Mouse (Mus musculus) kidney, postnatal 0 days (tissue): ENCODE measurements around the gene Sec22b. TPM values are rescaled to one million over a fixed set of nuclear protein-coding genes. Genes with fewer than 3 reads are reported as not detected.

Experiments used
- ATAC-seq: fragments of 200-750 bp; cut with Nextera tagmentation; replicated peaks from 2 replicates; pipeline ENCODE4 v1.8.0; 2017; ENCODE audit warnings: low read depth, moderate number of reproducible peaks, moderate TSS enrichment, moderate library complexity; ENCODE audit not compliant: low FRiP score
- DNase-seq: peaks from one replicate; pipeline ENCODE4 v3.0.0-alpha.2; 2016; ENCODE audit warnings: low spot score
- H3K27ac ChIP-seq: fragments of 300-500 bp; sonication (generic); 2 replicates; pipeline ENCODE4 v1.5.1; 2014; ENCODE audit warnings: mild to moderate bottlenecking
- H3K27me3 ChIP-seq: fragments of 300-500 bp; sonication (generic); 2 replicates; pipeline ENCODE4 v1.6.1; 2014; ENCODE audit warnings: low read length, mixed read lengths; ENCODE audit not compliant: insufficient read depth
- H3K36me3 ChIP-seq: fragments of 300-500 bp; sonication (generic); 2 replicates; pipeline ENCODE4 v1.6.1; 2014; ENCODE audit warnings: low read length, mixed read lengths; ENCODE audit not compliant: insufficient read depth
- H3K4me1 ChIP-seq: fragments of 300-500 bp; sonication (generic); replicated peaks from 2 replicates; pipeline ENCODE4 v1.6.1; 2014; ENCODE audit warnings: antibody characterized with exemption, low read length, mixed read lengths; ENCODE audit not compliant: insufficient read depth
- H3K4me2 ChIP-seq: fragments of 300-500 bp; sonication (generic); 2 replicates; pipeline ENCODE4 v1.6.1; 2014; ENCODE audit warnings: mild to moderate bottlenecking, low read length, moderate library complexity, mixed read lengths
- H3K4me3 ChIP-seq: fragments of 300-500 bp; sonication (generic); replicated peaks from 2 replicates; pipeline ENCODE4 v1.5.1; 2014; ENCODE audit warnings: low read depth, low read length
- H3K9ac ChIP-seq: fragments of 300-500 bp; sonication (generic); 2 replicates; pipeline ENCODE4 v1.6.1; 2014; ENCODE audit warnings: low read depth, low read length
- H3K9me3 ChIP-seq: fragments of 300-500 bp; sonication (generic); replicated peaks from 2 replicates; pipeline ENCODE4 v1.6.1; 2016; ENCODE audit warnings: low read length, inconsistent platforms, mixed read lengths
- CTCF ChIP-seq: IDR thresholded peaks from 2 replicates; pipeline ENCODE4 v1.5.1; 2016; ENCODE audit warnings: antibody characterized with exemption, low read depth, mild to moderate bottlenecking, moderate library complexity
- WGBS: fragments of 180-500 bp; shearing (Covaris S2); extraction: QIAGEN DNeasy Blood & Tissue Kit; methylation state at CpG from one replicate; pipeline ENCODE4 v1.1.7; 2014; 5-methylcytosine and 5-hydroxymethylcytosine counted together
- polyA plus RNA-seq: library from polyadenylated mRNA; unstranded; fragments of >200 nt; fragmentation: Nextera tagmentation; extraction: Ambion mirVana; gene quantifications from 2 replicates; pipeline ENCODE4 v1.2.1, GENCODE M21; 2015

Sec22b gene
- polyA plus RNA-seq, 1 experiment from 2014 or later: 97.7 TPM

DNA sequence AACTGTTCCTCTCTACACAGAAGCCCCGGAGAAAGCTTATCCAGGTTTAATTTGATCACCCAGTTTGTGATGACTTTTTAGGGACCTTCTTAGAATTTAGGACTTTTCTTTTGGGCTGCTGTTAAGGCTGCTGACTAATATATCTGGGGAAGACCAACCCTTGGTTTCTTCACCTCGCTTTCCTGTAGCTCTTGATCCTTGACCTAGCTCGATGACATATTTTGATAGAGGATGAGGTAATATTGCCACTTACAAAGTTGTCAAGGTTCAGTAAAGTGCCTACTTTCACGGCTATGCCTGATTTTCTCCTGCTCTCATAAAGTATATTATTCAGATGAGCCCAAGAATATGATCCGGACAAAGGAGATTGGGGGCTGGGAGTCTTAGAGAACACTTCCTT is 596 bp downstream of the Sec22b start:
- 12% methylated on average over 5 of the region's 5 CpGs for WGBS
- ATAC-seq: no peak
- H3K27ac ChIP-seq: peak overlapping the region; percentile 67; the same call in 1 of the 2 replicates

DNA sequence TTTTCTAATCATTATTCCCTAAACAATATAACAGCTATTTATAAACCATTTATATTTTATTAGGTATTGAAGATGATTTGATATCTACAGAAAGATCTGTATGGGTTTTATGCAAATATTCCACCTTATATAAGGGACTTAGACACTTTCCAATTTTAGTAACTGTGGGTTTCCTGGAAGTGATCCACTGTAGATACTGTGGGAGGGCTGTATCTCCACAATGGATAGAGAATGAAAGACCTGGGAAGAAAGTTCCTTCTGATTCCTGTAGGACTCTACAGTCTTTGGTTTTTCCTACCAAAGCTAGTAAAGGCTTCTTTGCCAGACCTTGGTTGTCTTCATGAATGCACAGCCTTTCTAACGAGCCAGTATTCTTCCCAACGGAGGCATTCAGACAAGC is 8.7 kb downstream of the Sec22b start:
- Histone ChIP-seq H3K4me2 (no peak overlapping the region), H3K4me1 (no peaks in the 10 kb centered on the region), H3K27ac (no peak overlapping the region), H3K9ac (no peak overlapping the region), H3K36me3 (peaks cover 17% of the 10 kb centered on the region), H3K4me3 (no peak overlapping the region), H3K27me3 (no peaks in the 10 kb centered on the region), H3K9me3 (no peaks in the 10 kb centered on the region)
- WGBS: 83% methylated on average over 2 of the region's 2 CpGs
- DNase-seq (no peak), ATAC-seq (no peak)
- no peak for TF ChIP-seq CTCF

More for the DNA sequence above, 596 bp downstream of the Sec22b start:
- peaks cover 10% of the 10 kb centered on the region for H3K4me1 ChIP-seq
- peak overlapping the region; percentile 99 for H3K4me3 ChIP-seq
- no peaks in the 10 kb centered on the region for H3K36me3 ChIP-seq
- H3K9ac ChIP-seq: peak overlapping the region; percentile 96
- H3K27me3 ChIP-seq: no peaks in the 10 kb centered on the region
- peak overlapping the region; percentile 90 for H3K4me2 ChIP-seq
- no peak for DNase-seq
- TF ChIP-seq CTCF: no peak
- H3K9me3 ChIP-seq: no peaks in the 10 kb centered on the region

- Histone ChIP-seq H3K36me3 (peaks cover 22% of the 10 kb centered on the region), H3K4me1 (no peaks in the 10 kb centered on the region), H3K27ac (no peak overlapping the region), H3K27me3 (no peaks in the 10 kb centered on the region), H3K9ac (no peak overlapping the region), H3K4me3 (no peak overlapping the region), H3K9me3 (no peaks in the 10 kb centered on the region), H3K4me2 (no peak overlapping the region)
- ATAC-seq: no peak
- WGBS: 84% methylated on average over 7 of the region's 7 CpGs
- no peak for DNase-seq
- TF ChIP-seq CTCF: no peak
These were observed 10.1 kb downstream of the Sec22b start for GRCm38 (mm10) chr3:97911093-97911492.

DNA sequence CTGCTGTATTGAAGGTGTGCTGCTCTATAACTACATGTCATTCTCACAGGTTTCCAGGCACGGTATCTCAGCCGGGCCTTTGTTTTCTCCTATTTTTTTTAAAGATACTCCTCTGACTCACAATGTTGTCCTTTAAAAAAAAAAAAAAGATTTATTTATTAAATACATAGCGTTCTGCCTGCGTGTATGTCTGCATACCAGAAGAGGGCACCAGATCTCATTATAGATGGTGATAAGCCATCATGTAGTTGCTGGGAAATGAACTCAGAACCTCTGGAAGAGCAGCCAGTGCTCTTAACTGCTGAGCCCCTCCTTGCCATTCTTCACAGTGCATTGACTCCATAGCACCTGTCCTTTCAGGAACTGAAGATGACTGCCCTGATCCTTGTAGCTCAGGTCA is 14.1 kb downstream of the Sec22b start:
- peaks cover 30% of the 10 kb centered on the region for H3K36me3 ChIP-seq
- no peak for ATAC-seq
- H3K27me3 ChIP-seq: no peaks in the 10 kb centered on the region
- WGBS: 60% methylated on average over 4 of the region's 4 CpGs
- H3K9me3 ChIP-seq: no peaks in the 10 kb centered on the region
- H3K4me1 ChIP-seq: no peaks in the 10 kb centered on the region
- H3K27ac ChIP-seq: no peak overlapping the region
- TF ChIP-seq CTCF: peak; percentile 62
- peak; percentile 43 for DNase-seq
- H3K4me2 ChIP-seq: no peak overlapping the region
- H3K4me3 ChIP-seq: no peak overlapping the region
- H3K9ac ChIP-seq: no peak overlapping the region

DNA sequence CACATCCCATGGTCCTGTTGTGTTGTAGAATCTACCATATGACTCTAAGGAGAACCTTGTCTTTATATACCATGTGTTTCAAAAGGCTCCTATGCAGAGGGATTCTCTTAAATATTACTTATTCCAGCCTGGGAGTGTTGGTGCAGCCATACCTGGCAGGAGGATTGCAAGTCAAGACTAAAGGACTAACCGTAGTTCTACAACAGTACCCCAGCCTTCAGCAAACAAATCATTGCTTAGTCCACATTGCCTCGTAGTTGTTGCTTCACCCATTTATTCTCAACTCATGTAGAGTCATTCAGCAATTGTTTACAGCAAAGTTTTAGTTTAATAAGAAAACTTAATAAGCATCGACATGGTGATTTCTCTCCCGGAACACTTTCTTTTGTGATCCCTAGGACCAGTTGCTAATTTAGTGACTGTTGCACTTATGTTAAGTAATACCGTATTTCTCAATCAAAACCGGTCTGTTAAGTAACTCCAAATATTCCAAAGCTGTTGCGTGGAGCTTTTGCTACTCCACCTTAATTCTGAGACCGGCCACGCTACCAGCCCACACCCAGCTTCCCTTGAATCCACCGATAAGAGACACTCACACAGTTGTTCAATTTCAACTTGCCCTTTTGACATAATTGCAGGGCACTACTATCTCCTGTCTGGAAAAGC is 18.0 kb downstream of the Sec22b start:
- DNase-seq (no peak), ATAC-seq (no peak)
- Histone ChIP-seq H3K9me3 (no peaks in the 10 kb centered on the region), H3K27me3 (no peaks in the 10 kb centered on the region), H3K9ac (no peak overlapping the region), H3K36me3 (peaks cover 36% of the 10 kb centered on the region; the same call in 1 of the 2 replicates), H3K27ac (no peak overlapping the region), H3K4me2 (no peak overlapping the region), H3K4me1 (no peaks in the 10 kb centered on the region), H3K4me3 (no peak overlapping the region)
- WGBS: 95% methylated on average over 10 of the region's 10 CpGs
- no peak for TF ChIP-seq CTCF

- 86% methylated on average over 2 of the region's 2 CpGs for WGBS
- no peak overlapping the region for H3K4me2 ChIP-seq
- no peaks in the 10 kb centered on the region for H3K9me3 ChIP-seq
- H3K4me3 ChIP-seq: no peak overlapping the region
- H3K27me3 ChIP-seq: no peaks in the 10 kb centered on the region
- H3K9ac ChIP-seq: no peak overlapping the region
- H3K27ac ChIP-seq: no peak overlapping the region
- TF ChIP-seq CTCF: no peak
- H3K36me3 ChIP-seq: peaks cover 15% of the 10 kb centered on the region; the same call in 1 of the 2 replicates
- DNase-seq: no peak
- ATAC-seq: no peak
- no peaks in the 10 kb centered on the region for H3K4me1 ChIP-seq
These were observed 24.3 kb downstream of the Sec22b start for GRCm38 (mm10) chr3:97925246-97925645.
